Mouse (Mus musculus) brain, embryonic 18.5 days (tissue): ENCODE measurements around the gene Gm42791.

ENCODE experiments used
- DNase-seq: peaks from one replicate; pipeline ENCODE4 v3.0.0-alpha.2; 2012; ENCODE audit warnings: low read depth, low spot score

Gene Gm42791

GRCm38 (mm10) chr5:149007295-149007646, 12.3 kb upstream of the Gm42791 start:
- DNase-seq, result no peak

- peak; percentile 92 for DNase-seq
These were observed 11.7 kb upstream of the Gm42791 start for GRCm38 (mm10) chr5:149006362-149007294.

GRCm38 (mm10) chr5:149005701-149006361, 10.9 kb upstream of the Gm42791 start:
- no peak for DNase-seq

GRCm38 (mm10) chr5:149005083-149005482, 10.1 kb upstream of the Gm42791 start:
- no peak for DNase-seq

GRCm38 (mm10) chr5:149003137-149003536, 8.2 kb upstream of the Gm42791 start:
- DNase-seq, result no peak

GRCm38 (mm10) chr5:149002803-149003115, 7.8 kb upstream of the Gm42791 start:
- no peak for DNase-seq

GRCm38 (mm10) chr5:149002034-149002802, 7.3 kb upstream of the Gm42791 start:
- DNase-seq, result no peak

- DNase-seq, result no peak
These were observed 4.9 kb upstream of the Gm42791 start for GRCm38 (mm10) chr5:148999802-149000201.

GRCm38 (mm10) chr5:148998512-148998911, 3.6 kb upstream of the Gm42791 start:
- DNase-seq, result no peak

- no peak for DNase-seq
These were observed 1.7 kb upstream of the Gm42791 start for GRCm38 (mm10) chr5:148996709-148997037.

GRCm38 (mm10) chr5:148995962-148996708, 1.2 kb upstream of the Gm42791 start:
- no peak for DNase-seq

GRCm38 (mm10) chr5:148994311-148994705, 639 bp downstream of the Gm42791 start:
- no peak for DNase-seq

- no peak for DNase-seq
These were observed 2.3 kb downstream of the Gm42791 start for GRCm38 (mm10) chr5:148992598-148992997.

- no peak for DNase-seq
These were observed 4.0 kb downstream of the Gm42791 start for GRCm38 (mm10) chr5:148990891-148991311.

- no peak for DNase-seq
These were observed 5.5 kb downstream of the Gm42791 start for GRCm38 (mm10) chr5:148989480-148989879.

- no peak for DNase-seq
These were observed 10.0 kb downstream of the Gm42791 start for GRCm38 (mm10) chr5:148984961-148985360.

GRCm38 (mm10) chr5:148983696-148984095, 11.3 kb downstream of the Gm42791 start:
- DNase-seq, result no peak

GRCm38 (mm10) chr5:148983108-148983664, 11.8 kb downstream of the Gm42791 start:
- DNase-seq, result no peak

GRCm38 (mm10) chr5:148982396-148982795, 12.6 kb downstream of the Gm42791 start:
- no peak for DNase-seq

GRCm38 (mm10) chr5:148980607-148981006, 14.3 kb downstream of the Gm42791 start:
- DNase-seq, result no peak

- no peak for DNase-seq
These were observed 16.3 kb downstream of the Gm42791 start for GRCm38 (mm10) chr5:148978458-148979165.
